Mouse (Mus musculus) kidney, postnatal 0 days (tissue): ENCODE results near the gene Tcp11. TPM values are rescaled to one million over a fixed set of nuclear protein-coding genes. Genes with fewer than 3 reads are reported as not detected.
A peak's percentile ranks its signal among the peaks of the same experiment; 100 is the strongest.

Experiments used
- ATAC-seq: fragments of 200-750 bp; cut with Nextera tagmentation; replicated peaks from 2 replicates; pipeline ENCODE4 v1.8.0; 2017; ENCODE audit warnings: low read depth, moderate number of reproducible peaks, moderate TSS enrichment, moderate library complexity; ENCODE audit not compliant: low FRiP score
- DNase-seq: peaks from one replicate; pipeline ENCODE4 v3.0.0-alpha.2; 2016; ENCODE audit warnings: low spot score
- H3K27ac ChIP-seq: fragments of 300-500 bp; sonication (generic); 2 replicates; pipeline ENCODE4 v1.5.1; 2014; ENCODE audit warnings: mild to moderate bottlenecking
- H3K27me3 ChIP-seq: fragments of 300-500 bp; sonication (generic); 2 replicates; pipeline ENCODE4 v1.6.1; 2014; ENCODE audit warnings: low read length, mixed read lengths; ENCODE audit not compliant: insufficient read depth
- H3K36me3 ChIP-seq: fragments of 300-500 bp; sonication (generic); 2 replicates; pipeline ENCODE4 v1.6.1; 2014; ENCODE audit warnings: low read length, mixed read lengths; ENCODE audit not compliant: insufficient read depth
- H3K4me1 ChIP-seq: fragments of 300-500 bp; sonication (generic); replicated peaks from 2 replicates; pipeline ENCODE4 v1.6.1; 2014; ENCODE audit warnings: antibody characterized with exemption, low read length, mixed read lengths; ENCODE audit not compliant: insufficient read depth
- H3K4me2 ChIP-seq: fragments of 300-500 bp; sonication (generic); 2 replicates; pipeline ENCODE4 v1.6.1; 2014; ENCODE audit warnings: mild to moderate bottlenecking, low read length, moderate library complexity, mixed read lengths
- H3K4me3 ChIP-seq: fragments of 300-500 bp; sonication (generic); replicated peaks from 2 replicates; pipeline ENCODE4 v1.5.1; 2014; ENCODE audit warnings: low read depth, low read length
- H3K9ac ChIP-seq: fragments of 300-500 bp; sonication (generic); 2 replicates; pipeline ENCODE4 v1.6.1; 2014; ENCODE audit warnings: low read depth, low read length
- H3K9me3 ChIP-seq: fragments of 300-500 bp; sonication (generic); replicated peaks from 2 replicates; pipeline ENCODE4 v1.6.1; 2016; ENCODE audit warnings: low read length, inconsistent platforms, mixed read lengths
- CTCF ChIP-seq: IDR thresholded peaks from 2 replicates; pipeline ENCODE4 v1.5.1; 2016; ENCODE audit warnings: antibody characterized with exemption, low read depth, mild to moderate bottlenecking, moderate library complexity
- WGBS: fragments of 180-500 bp; shearing (Covaris S2); extraction: QIAGEN DNeasy Blood & Tissue Kit; methylation state at CpG from one replicate; pipeline ENCODE4 v1.1.7; 2014; 5-methylcytosine and 5-hydroxymethylcytosine counted together
- polyA plus RNA-seq: library from polyadenylated mRNA; unstranded; fragments of >200 nt; fragmentation: Nextera tagmentation; extraction: Ambion mirVana; gene quantifications from 2 replicates; pipeline ENCODE4 v1.2.1, GENCODE M21; 2015

Tcp11 gene
- polyA plus RNA-seq, 1 experiment from 2014 or later, result 5.8 TPM

- no peak for TF ChIP-seq CTCF
- DNase-seq (no peak), ATAC-seq (no peak)
- 51% methylated on average over 5 of the region's 5 CpGs for WGBS
- Histone ChIP-seq H3K4me2 (no peak overlapping the region), H3K27me3 (no peaks in the 10 kb centered on the region), H3K4me3 (no peak overlapping the region), H3K27ac (peak overlapping the region; percentile 38), H3K9ac (no peak overlapping the region), H3K4me1 (peaks cover 34% of the 10 kb centered on the region), H3K36me3 (no peaks in the 10 kb centered on the region), H3K9me3 (no peaks in the 10 kb centered on the region)
Observed at GRCm38 (mm10) chr17:28025541-28025961, 54.9 kb downstream of the Tcp11 start.

GRCm38 (mm10) chr17:28022854-28023655 lies 57.4 kb downstream of the Tcp11 start:
- Histone ChIP-seq H3K4me3 (no peak overlapping the region), H3K4me1 (peaks cover 34% of the 10 kb centered on the region), H3K4me2 (no peak overlapping the region), H3K9me3 (no peaks in the 10 kb centered on the region), H3K27ac (peak overlapping the region; percentile 92), H3K9ac (no peak overlapping the region), H3K36me3 (no peaks in the 10 kb centered on the region), H3K27me3 (no peaks in the 10 kb centered on the region)
- ATAC-seq (peak; percentile 76), DNase-seq (peak; percentile 40)
- WGBS, result 62% methylated on average over 22 of the region's 22 CpGs
- no peak for TF ChIP-seq CTCF

GRCm38 (mm10) chr17:28021911-28022310 lies 58.5 kb downstream of the Tcp11 start:
- no peak overlapping the region for H3K4me2 ChIP-seq
- no peak for TF ChIP-seq CTCF
- H3K9me3 ChIP-seq, result no peaks in the 10 kb centered on the region
- H3K4me3 ChIP-seq, result no peak overlapping the region
- peak overlapping the region; percentile 92 for H3K27ac ChIP-seq
- no peaks in the 10 kb centered on the region for H3K27me3 ChIP-seq
- ATAC-seq (no peak), DNase-seq (no peak)
- H3K9ac ChIP-seq, result no peak overlapping the region
- H3K36me3 ChIP-seq, result no peaks in the 10 kb centered on the region
- WGBS, result 58% methylated on average over 10 of the region's 10 CpGs
- peaks cover 42% of the 10 kb centered on the region for H3K4me1 ChIP-seq

GRCm38 (mm10) chr17:28019785-28020696 lies 60.4 kb downstream of the Tcp11 start:
- ATAC-seq (no peak), DNase-seq (no peak)
- Histone ChIP-seq H3K36me3 (no peaks in the 10 kb centered on the region), H3K4me2 (no peak overlapping the region), H3K9me3 (no peaks in the 10 kb centered on the region), H3K4me1 (peaks cover 49% of the 10 kb centered on the region), H3K27ac (peak overlapping the region; percentile 33; the same call in 1 of the 2 replicates), H3K27me3 (no peaks in the 10 kb centered on the region), H3K9ac (no peak overlapping the region), H3K4me3 (no peak overlapping the region)
- 72% methylated on average over 21 of the region's 21 CpGs for WGBS
- no peak for TF ChIP-seq CTCF

GRCm38 (mm10) chr17:28018776-28019175 lies 61.7 kb downstream of the Tcp11 start:
- Histone ChIP-seq H3K4me2 (no peak overlapping the region), H3K4me3 (no peak overlapping the region), H3K4me1 (peaks cover 53% of the 10 kb centered on the region), H3K27ac (0 out of 2 replicates have a peak overlapping the region, but pooled peaks have one; percentile 32), H3K36me3 (no peaks in the 10 kb centered on the region), H3K27me3 (no peaks in the 10 kb centered on the region), H3K9me3 (no peaks in the 10 kb centered on the region), H3K9ac (no peak overlapping the region)
- 45% methylated on average over 11 of the region's 11 CpGs for WGBS
- TF ChIP-seq CTCF, result no peak
- ATAC-seq (no peak), DNase-seq (no peak)

- no peak for TF ChIP-seq CTCF
Observed at GRCm38 (mm10) chr17:28018344-28018743, 62.1 kb downstream of the Tcp11 start.

More at GRCm38 (mm10) chr17:28018344-28018743, 62.1 kb downstream of the Tcp11 start:
- Histone ChIP-seq H3K27ac (peak overlapping the region; percentile 92), H3K4me2 (no peak overlapping the region), H3K36me3 (no peaks in the 10 kb centered on the region), H3K9me3 (no peaks in the 10 kb centered on the region), H3K27me3 (no peaks in the 10 kb centered on the region), H3K4me1 (peaks cover 53% of the 10 kb centered on the region), H3K9ac (no peak overlapping the region), H3K4me3 (no peak overlapping the region)
- DNase-seq (no peak), ATAC-seq (no peak)
- 65% methylated on average over 6 of the region's 6 CpGs for WGBS

Other genes with a start within 250 kb of the Tcp11 start
- 258 and 263 TPM in 2 replicates for gene Snrpc, start 242.5 kb downstream of the Tcp11 start, polyA plus RNA-seq
- gene Uhrf1bp1, start 224.2 kb downstream of the Tcp11 start, polyA plus RNA-seq, result 3.4 and 3.6 TPM in 2 replicates
- 10.5 and 11.3 TPM in 2 replicates for gene Anks1, start 171.3 kb downstream of the Tcp11 start, polyA plus RNA-seq
- 55.5 and 58.1 TPM in 2 replicates for gene Taf11, start 170.8 kb downstream of the Tcp11 start, polyA plus RNA-seq
- 14.2 and 14.7 TPM in 2 replicates for gene Scube3, start 61.5 kb upstream of the Tcp11 start, polyA plus RNA-seq
- 30.4 and 32.4 TPM in 2 replicates for gene Zfp523, start 96.5 kb upstream of the Tcp11 start, polyA plus RNA-seq
- 8.6 and 9.2 TPM in 2 replicates for gene Def6, start 127.1 kb upstream of the Tcp11 start, polyA plus RNA-seq
- 1.8 and 2.0 TPM in 2 replicates for gene Ppard, start 152.1 kb upstream of the Tcp11 start, polyA plus RNA-seq
- 24.9 and 29.5 TPM in 2 replicates for gene Fance, start 232.9 kb upstream of the Tcp11 start, polyA plus RNA-seq
- 645 and 750 TPM in 2 replicates for gene Rpl10a, start 247.8 kb upstream of the Tcp11 start, polyA plus RNA-seq